Mouse (Mus musculus): ENCODE measurements around the gene Dkkl1.

Gene Dkkl1

DNA sequence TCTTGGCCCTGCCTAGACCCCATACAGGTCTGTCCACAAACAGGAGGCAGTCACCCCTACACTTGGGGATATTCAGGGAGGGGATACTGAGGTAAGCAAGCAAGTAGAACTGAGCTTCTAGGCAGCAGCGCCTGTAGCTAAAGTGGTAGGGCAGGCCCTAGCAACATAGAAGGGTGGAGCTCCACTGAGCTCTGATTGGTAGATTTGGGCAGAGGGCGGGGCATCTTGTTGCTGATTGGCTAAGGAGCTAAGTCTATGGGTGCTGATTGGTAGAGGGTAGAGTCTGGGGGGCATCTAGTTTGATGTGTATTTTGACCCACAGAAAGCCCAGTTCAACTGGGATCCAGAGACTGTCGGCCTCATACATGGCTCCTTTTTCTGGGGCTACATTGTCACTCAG is 42.5 kb downstream of the Dkkl1 start:
- in situ Hi-C loops (cut with MboI, MseI) = no loop called here

DNA sequence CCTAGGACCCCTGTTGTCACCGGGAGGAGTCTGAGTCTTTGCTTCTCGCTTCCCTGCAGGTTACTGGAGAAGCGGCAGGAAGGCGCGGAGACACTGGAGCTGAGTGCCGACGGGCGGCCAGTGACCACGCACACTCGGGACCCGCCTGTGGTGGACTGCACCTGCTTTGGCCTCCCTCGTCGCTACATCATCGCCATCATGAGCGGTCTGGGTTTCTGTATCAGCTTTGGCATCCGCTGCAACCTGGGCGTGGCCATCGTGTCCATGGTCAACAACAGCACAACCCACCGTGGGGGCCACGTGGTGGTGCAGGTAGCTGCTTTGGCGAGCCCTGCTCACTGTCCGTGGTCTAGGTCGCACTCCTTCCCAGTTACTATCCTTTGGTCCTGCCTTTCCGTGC is 43.3 kb downstream of the Dkkl1 start:
- in situ Hi-C loops (cut with MboI, MseI) = no loop called here

- in situ Hi-C loops (cut with MboI, MseI) = no loop called here
These were observed 44.0 kb downstream of the Dkkl1 start for GRCm38 (mm10) chr7:45167761-45168445.

DNA sequence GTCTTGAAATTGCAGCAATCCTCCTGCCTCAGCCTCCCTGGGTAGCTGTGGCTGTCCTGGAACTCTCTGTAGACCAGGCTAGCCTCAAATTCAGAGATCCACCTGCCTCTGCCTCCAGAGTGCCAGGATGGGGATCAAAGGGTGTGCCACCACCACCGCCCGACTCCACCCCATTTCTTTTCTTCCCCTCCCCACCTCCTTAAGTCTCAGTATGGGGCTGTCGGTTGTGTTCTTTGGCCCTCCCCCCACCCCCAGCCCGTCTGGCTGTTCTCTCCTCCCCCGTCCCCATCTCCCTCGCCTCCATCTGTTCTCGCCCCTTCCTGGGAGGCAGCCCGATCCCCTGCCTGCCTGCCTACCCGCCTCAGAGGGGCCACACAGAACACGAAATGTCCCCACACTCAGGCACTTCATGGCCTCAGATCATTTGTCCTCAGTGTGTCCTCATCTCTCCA is 45.0 kb downstream of the Dkkl1 start:
- in situ Hi-C loops (cut with MboI, MseI) = no loop called here

DNA sequence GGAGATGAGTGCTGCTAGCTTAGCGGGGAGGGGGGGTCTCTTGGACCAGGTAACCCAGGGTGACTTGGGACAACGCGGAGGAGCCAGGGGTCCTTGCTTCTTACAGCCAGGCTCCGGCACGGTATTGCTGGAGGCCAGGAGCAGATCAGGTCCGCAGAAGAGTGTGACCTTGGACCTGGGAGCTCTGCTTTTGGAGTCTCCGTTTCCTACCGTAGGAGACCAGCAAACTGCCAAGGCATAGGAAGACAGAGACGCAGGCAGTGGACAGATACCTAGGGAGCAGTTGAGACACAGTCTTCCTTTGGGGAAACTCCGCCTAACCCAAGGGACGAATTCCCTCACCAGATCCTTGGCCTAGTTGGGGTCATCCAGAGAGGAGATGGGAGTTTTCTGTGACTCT is 46.2 kb downstream of the Dkkl1 start:
- in situ Hi-C loops (cut with MboI, MseI) = no loop called here

GRCm38 (mm10) chr7:45164833-45165232 is 47.1 kb downstream of the Dkkl1 start:
- in situ Hi-C loops (cut with MboI, MseI) = no loop called here

- in situ Hi-C loops (cut with MboI, MseI) = no loop called here
These were observed 48.0 kb downstream of the Dkkl1 start, which contains the start of gene Slc17a7 for GRCm38 (mm10) chr7:45163735-45164490. Slc17a7 (plus strand) TSS chr7:45163949.

DNA sequence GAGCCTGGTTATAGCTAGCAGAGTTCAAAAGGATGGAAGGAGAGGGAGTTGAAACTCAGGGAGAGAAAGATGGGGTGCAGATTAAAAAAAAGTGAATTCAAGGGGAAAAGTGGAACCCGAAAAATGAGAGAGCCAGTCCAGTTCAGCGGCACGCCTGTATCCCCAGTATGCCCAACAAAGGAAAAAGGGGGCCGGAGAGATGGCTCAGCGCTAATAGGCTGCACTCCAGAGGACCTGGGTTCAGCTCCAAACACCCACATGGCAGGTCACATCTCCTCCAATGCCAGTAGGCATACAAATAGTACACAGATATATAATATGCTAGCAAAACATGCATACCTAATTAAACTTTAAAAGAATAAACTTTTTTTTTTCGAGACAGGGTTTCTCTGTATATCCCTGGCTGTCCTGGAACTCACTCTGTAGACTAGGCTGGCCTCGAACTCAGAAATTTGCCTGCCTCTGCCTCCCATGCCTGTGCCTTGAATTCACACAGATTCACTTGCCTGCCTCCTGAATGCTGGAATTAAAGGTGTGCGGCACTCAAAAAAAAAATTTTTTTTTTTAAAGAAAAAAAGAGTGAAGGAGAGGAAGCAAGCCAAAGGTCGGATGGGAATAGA is 48.8 kb downstream of the Dkkl1 start:
- in situ Hi-C loops (cut with MboI, MseI) = no loop called here

DNA sequence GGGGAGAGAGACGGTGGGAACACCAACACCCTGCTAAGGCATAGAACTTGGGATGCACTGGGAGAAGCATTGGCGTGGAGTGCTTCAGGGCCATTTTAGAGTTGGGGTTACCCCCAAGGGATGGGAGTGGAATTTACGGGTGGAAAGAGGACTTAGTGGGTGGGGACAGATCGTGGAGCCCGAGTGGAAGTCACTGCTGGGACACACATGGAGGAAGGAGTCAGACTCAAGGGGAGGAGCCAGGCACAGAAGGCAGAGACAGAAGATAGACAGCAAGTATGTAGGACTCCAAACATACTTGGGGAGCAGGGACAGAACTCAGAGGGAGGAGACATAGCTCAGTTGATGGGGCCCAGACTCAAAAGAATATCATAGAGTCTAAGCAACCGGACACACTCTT is 49.4 kb downstream of the Dkkl1 start:
- in situ Hi-C loops (cut with MboI, MseI) = no loop called here

- in situ Hi-C loops (cut with MboI, MseI) = no loop called here
These were observed 50.1 kb downstream of the Dkkl1 start for GRCm38 (mm10) chr7:45161612-45162473.

- in situ Hi-C loops (cut with MboI, MseI) = no loop called here
These were observed 51.1 kb downstream of the Dkkl1 start for GRCm38 (mm10) chr7:45160866-45161265.

- in situ Hi-C loops (cut with MboI, MseI) = no loop called here
These were observed 51.6 kb downstream of the Dkkl1 start for GRCm38 (mm10) chr7:45160316-45160800.

DNA sequence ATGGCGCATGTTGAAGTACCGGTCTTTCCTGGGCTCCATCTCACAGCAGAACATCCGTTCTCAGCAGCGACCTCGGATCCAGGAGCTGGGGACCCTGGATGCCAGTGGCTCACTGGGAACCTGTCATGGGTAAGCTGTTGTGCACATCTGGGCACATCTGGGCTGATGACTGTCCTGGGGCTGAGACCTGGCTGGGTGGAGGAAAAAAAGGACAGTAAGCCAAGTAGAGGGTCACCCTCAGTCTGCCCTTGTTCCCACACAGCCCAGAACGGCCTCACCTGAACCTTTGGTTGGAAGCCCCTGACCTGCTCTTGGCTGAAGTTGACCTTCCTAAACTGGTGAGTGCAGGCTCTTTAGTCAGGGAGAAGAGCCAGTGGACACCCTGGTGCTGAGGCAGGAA is 53.0 kb downstream of the Dkkl1 start:
- in situ Hi-C loops (cut with MboI, MseI) = no loop called here

All from T-helper 1 cell (primary cell).